Mouse (Mus musculus) lung, embryonic 16.5 days (tissue): ENCODE data around the gene Emc4. TPM values are rescaled to one million over a fixed set of nuclear protein-coding genes. Genes with fewer than 3 reads are reported as not detected.

Source experiments
- ATAC-seq: fragments of 200-750 bp; cut with Nextera tagmentation; 2 replicates; pipeline ENCODE4 v1.8.0; 2017; ENCODE audit warnings: low read depth, mild to moderate bottlenecking, moderate library complexity
- H3K27ac ChIP-seq: fragments of 300-500 bp; sonication (generic); 2 replicates; pipeline ENCODE4 v1.5.1; 2014; ENCODE audit warnings: mild to moderate bottlenecking, control low read depth, low read length
- H3K27me3 ChIP-seq: fragments of 300-500 bp; sonication (generic); 2 replicates; pipeline ENCODE4 v1.6.1; 2014; ENCODE audit warnings: low read depth, low read length, mixed read lengths; ENCODE audit not compliant: control insufficient read depth, insufficient read depth
- H3K36me3 ChIP-seq: fragments of 300-500 bp; sonication (generic); 2 replicates; pipeline ENCODE4 v1.6.1; 2014; ENCODE audit warnings: low read length; ENCODE audit not compliant: control insufficient read depth, insufficient read depth
- H3K4me1 ChIP-seq: fragments of 300-500 bp; sonication (generic); replicated peaks from 2 replicates; pipeline ENCODE4 v1.6.1; 2014; ENCODE audit warnings: low read length, mixed read lengths; ENCODE audit not compliant: control insufficient read depth, insufficient read depth
- H3K4me2 ChIP-seq: fragments of 300-500 bp; sonication (generic); 2 replicates; pipeline ENCODE4 v1.6.1; 2014; ENCODE audit warnings: low read depth, low read length, control low read depth
- H3K4me3 ChIP-seq: fragments of 300-500 bp; sonication (generic); 2 replicates; pipeline ENCODE4 v1.5.1; 2014; ENCODE audit warnings: mild to moderate bottlenecking, low read length, control low read depth
- H3K9ac ChIP-seq: fragments of 300-500 bp; sonication (generic); 2 replicates; pipeline ENCODE4 v1.6.1; 2014; ENCODE audit warnings: low read length, control low read depth
- H3K9me3 ChIP-seq: fragments of 300-500 bp; sonication (generic); 2 replicates; pipeline ENCODE4 v1.6.1; 2016; ENCODE audit warnings: low read length; ENCODE audit not compliant: control insufficient read depth
- WGBS: fragments of 180-500 bp; shearing (Covaris S2); extraction: QIAGEN DNeasy Blood & Tissue Kit; methylation state at CpG from one replicate; pipeline ENCODE4 v1.1.7; 2014; 5-methylcytosine and 5-hydroxymethylcytosine counted together
- polyA plus RNA-seq: library from polyadenylated mRNA; unstranded; fragments of >200 nt; fragmentation: Nextera tagmentation; extraction: Ambion mirVana; gene quantifications from 2 replicates; pipeline ENCODE4 v1.2.1, GENCODE M21; 2015

Emc4 gene
- polyA plus RNA-seq, 1 experiment from 2014 or later, result 109 TPM

DNA sequence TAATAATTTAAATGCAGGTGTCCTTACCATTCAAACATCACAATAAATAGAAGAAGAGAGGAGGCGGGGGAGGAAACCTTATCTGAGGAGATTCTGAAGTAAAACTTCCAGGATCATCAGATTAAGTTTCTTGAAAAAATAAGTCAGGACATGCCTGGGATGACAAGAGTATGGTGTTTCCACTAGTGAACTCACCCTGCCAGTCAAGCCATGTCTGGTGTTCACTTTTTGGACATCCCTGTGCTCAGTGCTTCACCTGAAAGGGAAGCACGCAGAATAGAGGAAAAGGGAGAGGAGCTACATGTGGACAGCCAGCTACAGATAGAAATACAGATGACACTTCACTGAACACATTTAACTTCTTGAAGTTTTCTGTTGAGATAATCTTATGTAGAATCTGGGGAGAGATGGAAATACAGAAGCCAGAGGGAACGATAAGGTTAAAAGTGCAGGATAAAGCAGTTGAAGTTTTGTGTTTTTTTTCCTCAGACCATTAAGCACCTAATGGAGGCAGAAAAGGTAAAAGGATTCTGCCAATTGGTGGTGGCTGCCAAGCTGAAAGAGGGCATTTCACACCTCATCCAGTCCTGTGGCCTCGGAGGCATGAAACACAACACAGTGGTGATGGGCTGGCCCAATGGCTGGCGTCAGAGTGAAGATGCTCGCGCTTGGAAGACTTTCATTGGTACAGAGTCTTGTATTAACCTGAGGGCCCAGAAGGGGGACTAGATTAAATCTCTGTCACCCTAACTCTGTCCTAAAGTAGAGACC is 14.0 kb downstream of the Emc4 start:
- Histone ChIP-seq H3K4me3 (no peak overlapping the region), H3K4me2 (no peak overlapping the region), H3K27me3 (no peaks in the 10 kb centered on the region), H3K9me3 (no peaks in the 10 kb centered on the region), H3K36me3 (peaks cover 13% of the 10 kb centered on the region), H3K9ac (no peak overlapping the region), H3K4me1 (no peaks in the 10 kb centered on the region), H3K27ac (no peak overlapping the region)
- no peak for ATAC-seq
- WGBS, result 84% methylated on average over 7 of the region's 7 CpGs

DNA sequence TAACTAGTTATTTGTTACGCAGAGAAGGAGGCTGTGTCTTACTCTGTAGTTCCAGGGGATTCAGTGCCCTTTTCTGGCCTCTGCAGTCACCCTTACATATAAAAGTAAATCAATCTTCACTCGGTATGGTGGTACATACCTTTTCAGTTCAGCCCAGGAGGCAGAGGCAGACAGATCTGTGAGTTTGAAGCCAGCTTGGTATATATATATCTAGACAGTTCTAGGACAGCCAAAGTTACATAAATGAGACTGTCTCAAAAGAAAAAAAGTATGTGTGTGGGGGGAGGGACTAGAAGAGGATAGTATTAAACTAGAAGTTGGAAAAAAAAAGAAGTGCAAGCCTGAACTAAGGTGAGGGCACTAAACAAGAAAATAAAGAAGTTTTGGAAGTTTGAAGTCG is 19.6 kb downstream of the Emc4 start:
- no peak overlapping the region for H3K27ac ChIP-seq
- H3K4me1 ChIP-seq, result no peaks in the 10 kb centered on the region
- no peak overlapping the region for H3K4me3 ChIP-seq
- 81% methylated on average over 3 of the region's 3 CpGs for WGBS
- no peak overlapping the region for H3K9ac ChIP-seq
- no peaks in the 10 kb centered on the region for H3K9me3 ChIP-seq
- peaks cover 8% of the 10 kb centered on the region for H3K36me3 ChIP-seq
- H3K4me2 ChIP-seq, result no peak overlapping the region
- H3K27me3 ChIP-seq, result no peaks in the 10 kb centered on the region
- ATAC-seq, result no peak

DNA sequence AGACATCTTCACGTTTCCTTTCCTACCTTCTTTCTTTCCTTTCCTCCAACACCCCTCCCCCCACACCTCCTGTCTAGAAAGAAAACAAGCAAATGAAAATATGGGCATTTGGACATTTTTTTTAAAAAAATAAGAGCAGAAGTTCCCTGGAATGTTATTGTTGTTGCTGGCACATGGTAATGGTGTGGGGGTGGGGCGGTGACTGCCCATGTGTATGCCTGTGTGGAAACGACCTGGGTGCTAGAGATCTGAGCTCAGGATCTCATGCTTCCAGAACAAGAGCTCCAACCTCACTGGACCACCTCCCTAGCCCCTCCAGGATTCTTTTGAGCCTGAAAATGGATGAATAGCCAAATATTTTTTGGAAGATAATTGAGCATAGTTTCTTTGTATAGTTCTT is 26.7 kb downstream of the Emc4 start:
- Histone ChIP-seq H3K4me3 (no peak overlapping the region), H3K36me3 (peaks cover 15% of the 10 kb centered on the region), H3K9me3 (no peaks in the 10 kb centered on the region), H3K27me3 (no peaks in the 10 kb centered on the region), H3K27ac (no peak overlapping the region), H3K9ac (no peak overlapping the region), H3K4me2 (no peak overlapping the region), H3K4me1 (no peaks in the 10 kb centered on the region)
- ATAC-seq, result no peak
- WGBS, result 55% methylated on average over 3 of the region's 3 CpGs

GRCm38 (mm10) chr2:112339736-112340135 is 28.1 kb downstream of the Emc4 start:
- no peaks in the 10 kb centered on the region for H3K9me3 ChIP-seq
- no peak overlapping the region for H3K9ac ChIP-seq
- ATAC-seq, result no peak
- H3K4me3 ChIP-seq, result no peak overlapping the region
- H3K4me1 ChIP-seq, result no peaks in the 10 kb centered on the region
- 86% methylated on average over 2 of the region's 2 CpGs for WGBS
- no peaks in the 10 kb centered on the region for H3K27me3 ChIP-seq
- no peak overlapping the region for H3K4me2 ChIP-seq
- H3K27ac ChIP-seq, result no peak overlapping the region
- peaks cover 15% of the 10 kb centered on the region for H3K36me3 ChIP-seq

GRCm38 (mm10) chr2:112337211-112337610 is 30.6 kb downstream of the Emc4 start:
- no peak overlapping the region for H3K9ac ChIP-seq
- H3K27me3 ChIP-seq, result no peaks in the 10 kb centered on the region
- no peak for ATAC-seq
- no peak overlapping the region for H3K4me2 ChIP-seq
- no peaks in the 10 kb centered on the region for H3K9me3 ChIP-seq
- H3K4me1 ChIP-seq, result no peaks in the 10 kb centered on the region
- H3K36me3 ChIP-seq, result peaks cover 16% of the 10 kb centered on the region
- no peak overlapping the region for H3K27ac ChIP-seq
- WGBS, result 86% methylated on average over 6 of the region's 6 CpGs
- H3K4me3 ChIP-seq, result no peak overlapping the region

GRCm38 (mm10) chr2:112332051-112332898 is 35.6 kb downstream of the Emc4 start:
- no peak for ATAC-seq
- Histone ChIP-seq H3K9ac (no peak overlapping the region), H3K27ac (no peak overlapping the region)

GRCm38 (mm10) chr2:112328069-112328777 is 39.6 kb downstream of the Emc4 start:
- 80% methylated on average over 11 of the region's 11 CpGs for WGBS
- Histone ChIP-seq H3K27ac (no peak overlapping the region), H3K4me3 (no peak overlapping the region), H3K4me2 (no peak overlapping the region), H3K27me3 (no peaks in the 10 kb centered on the region), H3K9ac (no peak overlapping the region), H3K4me1 (no peaks in the 10 kb centered on the region), H3K36me3 (no peaks in the 10 kb centered on the region), H3K9me3 (no peaks in the 10 kb centered on the region)
- no peak for ATAC-seq

More at GRCm38 (mm10) chr2:112332051-112332898, 35.6 kb downstream of the Emc4 start:
- no peak overlapping the region for H3K4me2 ChIP-seq
- 36% methylated on average over 4 of the region's 4 CpGs for WGBS
- no peak overlapping the region for H3K4me3 ChIP-seq
- H3K27me3 ChIP-seq, result no peaks in the 10 kb centered on the region
- H3K4me1 ChIP-seq, result no peaks in the 10 kb centered on the region
- H3K9me3 ChIP-seq, result no peaks in the 10 kb centered on the region
- peaks cover 6% of the 10 kb centered on the region for H3K36me3 ChIP-seq

DNA sequence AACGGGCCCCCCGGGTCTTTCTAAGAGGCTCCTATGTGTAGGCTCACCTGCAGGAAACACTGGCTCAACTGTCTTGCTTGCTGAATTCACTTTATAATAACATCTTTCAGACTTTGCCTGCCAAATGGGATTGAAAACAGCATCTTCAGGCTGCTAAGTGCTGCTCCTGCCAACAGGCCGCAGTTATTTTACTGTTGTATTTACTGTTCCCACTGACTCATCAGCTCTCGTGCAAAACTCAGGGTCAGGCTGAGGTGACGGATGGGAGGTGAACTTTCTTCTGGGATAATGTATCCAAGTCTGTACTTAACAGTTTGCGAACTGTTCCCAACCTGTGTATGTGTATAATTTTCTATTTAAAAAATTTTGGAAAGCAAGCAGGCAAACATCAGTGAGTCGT is 48.9 kb downstream of the Emc4 start:
- 70% methylated on average over 7 of the region's 7 CpGs for WGBS
- Histone ChIP-seq H3K36me3 (no peaks in the 10 kb centered on the region), H3K4me2 (no peak overlapping the region), H3K4me3 (no peak overlapping the region), H3K27ac (no peak overlapping the region), H3K4me1 (no peaks in the 10 kb centered on the region), H3K27me3 (no peaks in the 10 kb centered on the region), H3K9ac (no peak overlapping the region), H3K9me3 (no peaks in the 10 kb centered on the region)
- no peak for ATAC-seq

DNA sequence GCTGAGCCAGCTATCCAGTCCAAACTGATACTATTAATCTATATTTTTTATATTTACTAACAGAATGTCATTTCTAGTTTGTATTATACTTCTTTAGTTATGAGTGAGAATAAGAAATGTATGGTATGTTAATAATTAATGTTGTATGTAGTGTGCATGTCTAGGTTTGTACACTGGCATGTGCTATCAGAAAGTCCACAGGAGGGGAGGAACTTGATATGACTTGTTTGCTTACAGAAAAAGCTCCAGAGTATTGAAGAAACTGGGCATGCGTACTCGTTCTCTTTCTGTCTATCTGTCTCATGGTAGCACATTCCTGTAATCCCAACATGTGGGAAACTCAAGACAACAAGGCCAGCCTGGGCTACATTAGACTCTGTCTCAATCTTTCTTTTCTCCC is 49.6 kb downstream of the Emc4 start:
- Histone ChIP-seq H3K36me3 (no peaks in the 10 kb centered on the region), H3K9ac (no peak overlapping the region), H3K4me2 (no peak overlapping the region), H3K4me3 (no peak overlapping the region), H3K4me1 (no peaks in the 10 kb centered on the region), H3K27ac (no peak overlapping the region), H3K9me3 (no peaks in the 10 kb centered on the region), H3K27me3 (no peaks in the 10 kb centered on the region)
- WGBS, result 84% methylated on average over 2 of the region's 2 CpGs
- ATAC-seq, result no peak
